Mouse (Mus musculus) layer of hippocampus, adult 2 months (tissue): ENCODE measurements at regions not wholly inside any gene's neighbourhood (a gene's known extent, or its start where the extent isn't known, plus 50 kb on each side); places are given as distances from the start of the nearest gene placed in this dataset.
A peak's percentile ranks its signal among the peaks of the same experiment; 100 is the strongest.

Experiments
- DNase-seq, 2 experiments: peaks; one replicate each; pipeline ENCODE4 v3.0.0; 2022; ENCODE audit warnings: low spot score in 2 of 2
- H3K27ac ChIP-seq: fragments of 200-600 bp; 2 replicates; pipeline ENCODE4 v1.8.1; 2022
- H3K4me3 ChIP-seq: fragments of 200-600 bp; 2 replicates; pipeline ENCODE4 v1.8.1; 2022; ENCODE audit warnings: mild to moderate bottlenecking
- CTCF ChIP-seq: fragments of 200-600 bp; conservative IDR thresholded peaks from 2 replicates; pipeline ENCODE4 v1.8.1; 2022; ENCODE audit warnings: antibody characterized with exemption, mild to moderate bottlenecking, moderate library complexity

DNA sequence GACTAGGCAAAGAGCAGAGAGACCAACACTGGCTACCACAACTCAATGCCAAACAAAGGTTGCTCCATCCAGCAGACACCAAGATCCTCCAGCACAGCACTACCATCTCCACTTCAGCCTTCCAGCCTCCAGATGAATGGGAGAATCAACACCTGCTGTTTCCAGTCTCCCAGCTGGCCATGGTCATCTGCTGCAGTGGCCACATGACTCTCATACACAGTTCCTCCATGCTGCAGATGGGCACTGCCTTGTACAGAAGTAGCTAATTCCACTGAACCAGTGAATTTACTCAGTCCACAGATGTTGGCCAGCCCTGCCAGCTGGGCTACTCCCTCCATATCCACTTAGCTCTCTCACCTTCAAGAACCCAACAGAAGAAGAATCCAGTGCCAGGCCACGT, 63.0 kb upstream of the Vstm5 start:
- Histone ChIP-seq H3K27ac (no peak overlapping the region), H3K4me3 (no peak overlapping the region)
- no peak for TF ChIP-seq CTCF
- no peak for DNase-seq

DNA sequence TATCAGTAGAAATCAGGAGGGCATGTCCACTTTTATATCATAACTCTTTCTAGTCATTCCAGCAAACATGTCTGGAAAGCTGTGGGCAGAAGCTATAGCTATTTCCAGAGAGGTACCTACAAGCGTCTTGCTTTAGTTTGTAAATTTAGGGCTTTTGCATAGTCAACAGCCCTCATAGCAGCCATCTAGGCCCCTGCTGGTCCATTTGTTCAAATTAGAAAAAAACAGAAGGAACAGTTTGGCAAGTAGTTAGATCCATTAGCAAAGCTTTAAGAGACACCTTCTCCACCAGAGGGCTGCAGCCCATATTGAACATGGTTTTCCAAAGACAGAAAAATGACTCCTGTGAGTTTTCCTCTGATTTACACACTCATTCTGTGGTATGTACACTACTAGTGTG, 63.4 kb upstream of the Vstm5 start:
- Histone ChIP-seq H3K4me3 (no peak overlapping the region), H3K27ac (no peak overlapping the region)
- 0 out of 2 replicates have a peak, but pooled peaks have one; percentile 7 for TF ChIP-seq CTCF
- no peak for DNase-seq

DNA sequence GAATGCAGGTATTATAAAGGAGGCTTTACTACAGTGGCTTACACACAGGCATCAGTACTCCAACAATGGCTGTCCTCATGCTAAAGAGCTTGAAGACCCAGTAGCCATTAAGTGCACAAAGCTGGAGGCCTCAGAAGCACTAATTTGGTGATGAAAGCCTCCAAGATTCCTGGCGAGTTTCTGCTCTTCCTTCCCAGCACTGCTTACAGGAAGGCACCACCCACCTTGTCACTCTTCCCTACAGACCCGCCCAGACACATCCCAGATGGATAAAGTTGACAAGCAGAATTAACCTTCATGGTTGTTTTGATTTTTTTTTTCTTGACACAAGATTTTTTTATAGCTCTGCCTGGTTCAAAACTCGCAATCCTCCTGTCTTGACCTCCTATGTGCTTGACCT, 59.0 kb upstream of the Hephl1 start:
- DNase-seq: no peak
- Histone ChIP-seq H3K27ac (no peak overlapping the region), H3K4me3 (no peak overlapping the region)
- no peak for TF ChIP-seq CTCF

DNA sequence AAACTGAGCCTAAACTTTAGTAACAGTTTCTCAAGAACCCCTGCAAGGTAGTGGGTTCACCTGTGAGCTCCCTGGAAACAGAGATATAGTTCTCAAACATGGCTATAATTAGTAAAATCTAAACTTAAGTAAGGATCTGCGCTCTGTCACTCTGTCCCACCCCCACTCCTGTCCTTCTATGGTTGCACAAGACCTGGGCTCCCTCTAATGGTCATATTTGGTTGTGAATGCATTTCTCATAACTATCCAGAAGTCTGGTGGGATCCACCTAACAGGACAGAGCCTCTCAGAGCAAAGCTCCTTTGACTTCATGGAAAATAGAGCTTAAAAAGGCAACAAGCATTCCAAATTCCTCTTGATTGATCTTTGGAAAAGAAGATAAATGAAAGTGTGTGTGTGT, 57.8 kb upstream of the Hephl1 start:
- peak; percentile 10 to 37 for DNase-seq
- TF ChIP-seq CTCF: peak; percentile 73
- Histone ChIP-seq H3K27ac (no peak overlapping the region), H3K4me3 (no peak overlapping the region)

DNA sequence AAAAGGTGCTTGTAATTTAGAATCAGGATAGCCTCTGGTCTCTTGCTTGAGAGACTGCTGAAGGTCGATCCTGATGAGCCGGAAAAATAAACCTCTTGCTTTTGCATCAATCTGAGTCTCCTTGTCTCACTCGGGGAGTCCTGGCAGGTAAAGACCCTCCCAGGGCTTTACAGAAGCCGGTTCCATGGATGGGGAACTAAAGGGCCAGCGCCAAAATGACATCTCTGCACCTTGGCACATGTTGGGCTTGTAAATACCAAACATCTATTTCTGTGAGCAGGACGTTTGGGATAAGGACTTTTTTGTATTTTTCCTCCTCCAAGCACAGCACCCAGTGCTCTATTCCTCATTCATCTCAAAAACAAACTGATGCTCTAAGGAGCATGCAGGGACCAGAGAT, 57.1 kb upstream of the Hephl1 start:
- DNase-seq: no peak
- Histone ChIP-seq H3K27ac (no peak overlapping the region), H3K4me3 (no peak overlapping the region)
- TF ChIP-seq CTCF: no peak

DNA sequence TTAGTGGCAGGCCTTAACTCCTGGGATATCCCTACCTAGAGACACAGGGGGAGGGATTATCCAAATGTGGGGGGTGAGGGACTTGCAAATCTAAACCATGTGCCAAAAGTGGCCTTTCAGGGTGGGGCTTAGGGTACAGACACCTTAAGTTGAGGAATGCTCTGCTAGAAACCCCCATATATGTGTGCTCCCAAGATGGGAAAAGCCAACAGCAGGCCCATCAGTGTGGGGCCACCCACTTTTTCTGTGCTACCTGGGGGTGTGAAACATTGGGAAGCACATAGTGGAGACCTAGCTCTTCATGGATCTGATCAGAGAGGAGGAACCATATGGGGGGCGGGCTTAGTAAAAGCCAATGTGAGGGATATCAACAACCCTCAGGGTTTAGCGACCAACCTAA, 55.0 kb upstream of the Hephl1 start:
- no peak for TF ChIP-seq CTCF
- H3K27ac ChIP-seq: no peak overlapping the region
- H3K4me3 ChIP-seq: no peak overlapping the region
- DNase-seq: no peak

DNA sequence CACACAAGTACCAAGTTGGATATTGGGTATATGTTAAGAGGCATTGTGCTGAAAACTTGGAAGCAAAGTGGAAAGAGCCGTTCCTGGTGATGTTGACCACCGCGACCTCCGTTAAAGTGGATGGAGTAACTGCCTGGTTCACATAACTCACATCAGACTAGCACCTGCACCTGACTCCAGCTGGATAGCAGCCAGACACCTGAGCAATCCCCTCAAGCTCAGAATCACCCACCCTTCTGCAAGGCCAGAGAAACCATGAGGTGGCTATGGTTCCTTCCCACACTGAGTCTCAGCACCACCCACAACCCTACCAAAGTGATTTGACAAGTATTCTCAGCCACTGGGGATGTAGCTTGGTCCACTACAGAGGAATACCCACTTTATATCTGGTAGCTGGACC, 54.6 kb upstream of the Hephl1 start:
- H3K4me3 ChIP-seq: no peak overlapping the region
- no peak overlapping the region for H3K27ac ChIP-seq
- no peak for TF ChIP-seq CTCF
- DNase-seq: no peak
